Mouse (Mus musculus): ENCODE data around the gene Vmn1r174. TPM values are rescaled to one million over a fixed set of nuclear protein-coding genes. Genes with fewer than 3 reads are reported as not detected.
"Not testable (repeated sequence)": the region's sequence is repeated elsewhere in the genome, so short reads cannot be mapped to it uniquely, and the experiment has no call there.

The Vmn1r174 gene
- not detected for total RNA-seq (2022)

GRCm38 (mm10) chr7:23751970-23752369 is at the start of gene Vmn1r174:
Gene Vmn1r174 (plus strand): TSS chr7:23752270.
- DNase-seq: not testable (repeated sequence)

- no peak for DNase-seq
Measured at GRCm38 (mm10) chr7:23784526-23784925, 32.5 kb downstream of the Vmn1r174 start.

GRCm38 (mm10) chr7:23810543-23810942 is 58.5 kb downstream of the Vmn1r174 start, which contains the start of gene Vmn1r175:
Gene Vmn1r175 (minus strand): TSS chr7:23810643.
- DNase-seq: not testable (repeated sequence)

Other genes starting within 250 kb of the Vmn1r174 start
- not detected for gene Vmn1r167, start 245.1 kb upstream of the Vmn1r174 start, total RNA-seq (2022)
- not detected for gene Vmn1r168, start 212.5 kb upstream of the Vmn1r174 start, total RNA-seq (2022)
- not detected for gene Vmn1r169, start 176.7 kb upstream of the Vmn1r174 start, total RNA-seq (2022)
- not detected for gene Vmn1r170, start 146.1 kb upstream of the Vmn1r174 start, total RNA-seq (2022)
- gene Vmn1r171, start 121.5 kb upstream of the Vmn1r174 start, total RNA-seq (2022): not detected
- gene Vmn1r172, start 94.0 kb upstream of the Vmn1r174 start, total RNA-seq (2022): not detected
- not detected for gene Vmn1r173, start 51.6 kb upstream of the Vmn1r174 start, total RNA-seq (2022)
- not detected for gene Vmn1r175, start 58.4 kb downstream of the Vmn1r174 start, total RNA-seq (2022)
- not detected for gene Vmn1r176, start 85.1 kb downstream of the Vmn1r174 start, total RNA-seq (2022)
- gene Vmn1r177, start 114.2 kb downstream of the Vmn1r174 start, total RNA-seq (2022): not detected
- not detected for gene Vmn1r178, start 139.7 kb downstream of the Vmn1r174 start, total RNA-seq (2022)
- gene Vmn1r179, start 174.7 kb downstream of the Vmn1r174 start, total RNA-seq (2022): not detected
- gene Vmn1r180, start 198.4 kb downstream of the Vmn1r174 start, total RNA-seq (2022): not detected
- not detected for gene Vmn1r181, start 222.3 kb downstream of the Vmn1r174 start, total RNA-seq (2022)
- gene V1rd19, start 249.4 kb downstream of the Vmn1r174 start, total RNA-seq (2022): not detected

Data from adrenal gland, adult 8-10 months (tissue).